ENCODE assay signal across 14 mouse cellular contexts in the genomic region with DNA sequence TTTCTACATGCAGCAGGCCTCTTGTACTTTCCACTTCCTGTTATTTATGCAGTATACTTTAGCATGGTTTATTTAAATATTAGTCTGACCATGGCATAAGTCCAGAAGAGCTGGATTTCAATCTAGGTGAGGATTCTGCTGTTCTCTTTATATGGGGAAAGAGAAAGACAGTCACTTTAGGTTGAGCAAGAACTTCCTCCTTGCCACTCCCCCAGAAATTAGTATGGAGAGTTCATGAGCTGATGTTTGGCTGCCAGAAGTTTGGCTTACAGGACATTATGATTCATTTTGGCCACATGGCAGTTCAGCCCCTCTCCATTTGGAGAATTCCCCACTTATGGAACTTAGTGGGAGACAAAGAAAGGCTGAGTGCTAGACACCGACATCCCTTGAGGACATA.
"Had no signal": no experiment of that assay in that cellular context is flagged by ENCODE, and none has a peak within 500 bp of the region (broad histone marks: within the 10 kb centered on the region; RNA-seq: fewer than 3 reads in every experiment).

No protein-coding gene starts in this region.

- H3K4me1 ChIP-seq: intestine, embryonic 15.5 days; midbrain, embryonic 12.5 days had no signal

- H3K27ac ChIP-seq: intestine, embryonic 15.5 days; kidney, postnatal 0 days; layer of hippocampus, adult 2 months; limb, embryonic 12.5 days; liver, embryonic 14.5 days; midbrain, embryonic 12.5 days had no signal

- H3K9ac ChIP-seq: intestine, embryonic 15.5 days; limb, embryonic 12.5 days; liver, embryonic 14.5 days; midbrain, embryonic 12.5 days had no signal

- H3K36me3 ChIP-seq: intestine, embryonic 15.5 days; limb, embryonic 12.5 days; midbrain, embryonic 12.5 days had no signal

- H3K4me3 ChIP-seq: intestine, embryonic 15.5 days; layer of hippocampus, adult 2 months; limb, embryonic 12.5 days; midbrain, embryonic 12.5 days had no signal

- H3K27me3 ChIP-seq: intestine, embryonic 15.5 days; limb, embryonic 12.5 days; midbrain, embryonic 12.5 days had no signal

- H3K4me2 ChIP-seq: intestine, embryonic 15.5 days; limb, embryonic 12.5 days; midbrain, embryonic 12.5 days had no signal

- H3K9me3 ChIP-seq: intestine, embryonic 15.5 days; limb, embryonic 12.5 days; midbrain, embryonic 12.5 days had no signal

- ATAC-seq: intestine, embryonic 15.5 days; midbrain, embryonic 16.5 days had no signal

- DNase-seq: kidney, adult 2 months; kidney, postnatal 36 days; lung, adult 18-20 months; lung, postnatal 4 days; right cerebral cortex, adult 18-20 months; right cerebral cortex, postnatal 25 days; thymus, postnatal 36 days had no signal
